Mouse (Mus musculus) large intestine, adult 2 months (tissue): Measurements from ENCODE around the gene Trim40. TPM values are rescaled to one million over a fixed set of nuclear protein-coding genes. Genes with fewer than 3 reads are reported as not detected.
A peak's percentile ranks its signal among the peaks of the same experiment; 100 is the strongest.
"Not testable (repeated sequence)": the region's sequence is repeated elsewhere in the genome, so short reads cannot be mapped to it uniquely, and the experiment has no call there.

Experiments
- DNase-seq: peaks from one replicate; pipeline ENCODE4 v3.0.0-alpha.2; 2012; ENCODE audit warnings: low read depth, low spot score
- WGBS: fragments of 180-500 bp; shearing (Covaris S2); methylation state at CpG from one replicate; pipeline ENCODE4 v1.1.7; 2018; 5-methylcytosine and 5-hydroxymethylcytosine counted together
- polyA plus RNA-seq: library from polyadenylated mRNA; depleted of rRNA; stranded (reverse); fragments of >200 nt; gene quantifications from 2 replicates; pipeline ENCODE4 v1.2.3, GENCODE M21; 2012

Gene Trim40
- polyA plus RNA-seq, 1 experiment: 65.2 TPM

DNA sequence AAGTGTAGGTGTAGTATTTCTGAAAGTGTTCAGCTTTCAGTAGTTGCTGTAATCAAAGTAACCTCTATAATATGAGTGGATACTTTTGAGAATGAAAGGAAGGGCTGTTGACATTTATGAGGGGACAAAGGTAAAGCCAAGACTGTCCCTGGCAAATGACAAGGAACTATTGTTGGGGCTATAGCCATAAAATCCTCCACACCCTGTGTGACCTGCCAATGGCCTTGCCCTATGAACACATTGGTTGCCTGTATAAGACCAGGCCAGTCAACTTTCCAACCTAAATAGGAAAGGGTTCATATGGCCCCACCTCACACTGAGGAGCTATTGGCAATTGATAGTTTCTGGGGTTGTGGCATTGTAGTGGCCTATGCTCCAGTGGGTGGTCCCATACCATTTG, 7.1 kb upstream of the Trim40 start:
- peak; percentile 89 for DNase-seq

DNA sequence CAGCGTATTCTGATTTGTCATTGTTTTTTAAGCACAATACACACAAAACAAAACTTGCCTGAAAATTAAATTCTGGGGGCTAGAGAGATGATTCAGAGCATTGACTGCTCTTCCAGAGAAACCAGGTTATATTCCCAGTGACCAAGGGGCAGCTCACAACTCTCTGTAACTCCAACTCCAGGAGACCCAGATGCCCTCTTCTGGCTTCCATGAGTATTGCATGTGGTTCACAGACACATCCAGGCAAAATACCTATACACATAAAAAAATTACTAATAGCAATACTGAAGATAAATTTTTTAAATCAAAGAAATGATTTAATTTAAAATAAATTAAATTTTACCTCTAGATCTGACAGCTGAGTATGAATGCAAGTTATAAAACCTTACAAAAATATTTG, 6.7 kb upstream of the Trim40 start:
- 71% methylated on average over 1 of the region's 1 CpGs for WGBS
- no peak for DNase-seq

DNA sequence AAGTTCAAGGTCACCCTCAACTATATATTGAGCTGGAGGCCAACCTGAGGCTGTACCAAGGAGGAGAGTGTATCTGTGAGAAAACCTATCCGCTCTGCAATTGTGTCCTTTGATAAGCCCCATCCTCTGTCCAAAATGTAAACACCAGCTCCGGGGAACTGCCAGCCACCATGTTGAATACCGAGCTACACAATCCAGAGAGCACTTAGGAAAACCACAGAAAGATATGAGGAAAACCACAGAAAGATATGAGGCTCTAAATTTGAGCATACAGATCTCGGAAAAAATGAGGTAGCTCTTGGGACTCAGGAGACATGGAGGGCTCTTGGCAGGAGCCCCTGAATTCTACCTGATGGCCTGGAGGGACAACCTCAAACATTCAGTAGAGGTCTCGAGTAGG, 3.5 kb upstream of the Trim40 start:
- 51% methylated on average over 5 of the region's 5 CpGs for WGBS
- DNase-seq: no peak

DNA sequence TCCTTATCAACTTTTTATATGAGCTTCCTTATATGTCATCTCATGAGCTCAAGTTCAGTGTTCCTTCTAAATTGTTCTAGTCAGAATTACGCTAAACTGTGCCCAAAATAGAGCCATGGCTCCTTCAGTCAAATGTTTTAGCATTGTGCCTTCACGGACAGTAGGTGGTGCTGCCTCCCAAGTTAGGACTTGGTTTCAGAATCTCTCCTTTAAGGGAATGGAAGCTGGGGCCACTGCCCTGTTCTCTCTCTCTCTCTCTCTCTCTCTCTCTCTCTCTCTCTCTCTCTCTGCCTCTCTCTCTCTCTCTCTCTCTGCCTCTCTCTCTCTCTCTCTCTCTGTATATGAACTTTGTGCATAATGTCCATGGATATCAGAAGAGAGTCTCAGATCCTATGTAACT, 2.4 kb upstream of the Trim40 start:
- DNase-seq: no peak

DNA sequence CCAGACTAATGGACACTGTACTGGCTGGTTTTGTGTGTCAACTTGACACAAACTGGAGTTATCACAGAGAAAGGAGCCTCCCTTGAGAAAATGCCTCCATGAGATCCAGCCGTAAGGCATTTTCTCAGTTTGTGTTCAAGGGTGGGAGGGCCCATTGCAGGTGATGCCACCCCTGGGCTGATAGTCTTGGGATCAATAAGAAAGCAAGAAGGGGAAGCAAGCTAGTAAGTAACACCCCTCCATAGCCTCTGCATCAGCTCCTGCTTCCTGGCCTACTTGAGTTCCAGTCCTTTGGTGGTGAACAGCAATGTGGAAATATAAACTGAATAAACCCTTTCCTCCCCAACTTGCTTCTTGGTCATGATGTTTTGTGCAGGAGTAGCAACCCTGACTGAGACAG, 1.6 kb upstream of the Trim40 start:
- WGBS: 92% methylated on average over 1 of the region's 1 CpGs
- not testable (repeated sequence) for DNase-seq

More for the DNA sequence above, 2.4 kb upstream of the Trim40 start:
- 2% methylated on average over 2 of the region's 2 CpGs for WGBS

DNA sequence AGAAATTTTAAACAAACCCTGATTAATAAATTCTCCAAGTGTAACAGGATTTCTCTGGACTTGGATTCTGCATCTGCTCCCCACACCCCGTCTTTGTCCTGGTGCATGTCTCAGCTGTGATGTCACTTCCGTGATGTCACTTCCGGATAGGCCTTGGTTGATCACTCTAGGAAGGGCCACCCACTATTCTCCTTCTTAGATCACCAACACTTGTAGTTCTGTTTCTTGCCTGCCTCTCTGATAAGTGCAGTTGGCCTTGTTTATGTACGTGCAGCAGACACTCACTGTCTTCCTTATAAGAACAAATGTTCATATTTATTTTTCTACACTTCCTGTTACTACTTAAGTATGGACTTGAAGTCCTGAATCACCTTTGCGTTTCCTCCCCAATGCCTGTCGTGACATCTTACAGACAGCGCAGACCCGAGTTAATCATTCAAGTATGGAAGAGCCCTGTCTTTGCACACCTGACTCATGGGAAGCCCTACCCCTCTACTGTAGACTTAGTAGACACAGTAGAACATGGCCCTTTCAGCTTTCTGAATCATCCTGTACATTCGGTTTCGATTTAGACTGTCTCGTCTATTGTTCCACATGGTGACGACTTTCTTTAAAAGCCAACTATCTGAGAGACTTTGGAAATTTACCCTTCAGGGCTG, 4.7 kb downstream of the Trim40 start:
- whole genome bisulfite sequencing: 45% methylated on average over 12 of the region's 12 CpGs
- no peak for DNase-seq

DNA sequence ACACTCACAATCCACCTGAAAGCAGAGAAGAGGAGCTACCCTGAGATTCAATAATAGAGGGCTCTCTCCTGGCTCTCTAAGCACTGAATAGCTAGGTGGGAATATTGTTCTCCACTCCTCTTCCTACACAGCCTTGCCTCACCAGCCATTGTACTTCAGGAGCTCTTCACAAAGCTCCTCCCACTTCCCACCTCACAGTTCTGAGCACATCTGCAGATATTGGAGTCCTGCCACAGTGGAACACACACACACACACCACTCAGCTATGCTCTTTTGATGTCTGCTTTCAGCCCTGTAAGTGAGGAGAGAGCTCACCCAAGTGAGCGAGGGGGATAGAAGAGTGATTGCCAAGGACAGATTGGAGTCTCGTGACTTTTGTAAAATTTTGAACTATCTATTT, 6.6 kb downstream of the Trim40 start:
- DNase-seq: no peak
- WGBS: 77% methylated on average over 2 of the region's 2 CpGs

DNA sequence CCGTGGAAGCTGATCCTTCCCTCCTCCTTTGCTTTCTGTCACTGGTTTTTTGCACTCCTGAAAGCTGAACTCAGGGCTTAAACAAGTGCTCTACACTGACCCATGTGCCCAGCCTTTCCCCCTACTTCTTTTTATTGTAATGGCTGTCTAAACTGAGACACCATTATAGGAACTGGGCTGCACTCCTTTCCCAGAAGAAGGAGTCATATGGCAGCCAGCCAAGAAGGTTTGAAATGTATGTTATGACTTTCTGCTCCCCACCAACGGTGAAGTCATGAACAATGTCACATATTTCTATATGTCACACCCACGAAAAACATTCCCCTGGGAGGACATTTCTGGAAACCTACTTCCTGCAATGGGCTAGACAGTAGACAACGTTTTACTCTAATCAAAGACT, 15.3 kb downstream of the Trim40 start:
- 22% methylated on average over 4 of the region's 4 CpGs for WGBS

DNA sequence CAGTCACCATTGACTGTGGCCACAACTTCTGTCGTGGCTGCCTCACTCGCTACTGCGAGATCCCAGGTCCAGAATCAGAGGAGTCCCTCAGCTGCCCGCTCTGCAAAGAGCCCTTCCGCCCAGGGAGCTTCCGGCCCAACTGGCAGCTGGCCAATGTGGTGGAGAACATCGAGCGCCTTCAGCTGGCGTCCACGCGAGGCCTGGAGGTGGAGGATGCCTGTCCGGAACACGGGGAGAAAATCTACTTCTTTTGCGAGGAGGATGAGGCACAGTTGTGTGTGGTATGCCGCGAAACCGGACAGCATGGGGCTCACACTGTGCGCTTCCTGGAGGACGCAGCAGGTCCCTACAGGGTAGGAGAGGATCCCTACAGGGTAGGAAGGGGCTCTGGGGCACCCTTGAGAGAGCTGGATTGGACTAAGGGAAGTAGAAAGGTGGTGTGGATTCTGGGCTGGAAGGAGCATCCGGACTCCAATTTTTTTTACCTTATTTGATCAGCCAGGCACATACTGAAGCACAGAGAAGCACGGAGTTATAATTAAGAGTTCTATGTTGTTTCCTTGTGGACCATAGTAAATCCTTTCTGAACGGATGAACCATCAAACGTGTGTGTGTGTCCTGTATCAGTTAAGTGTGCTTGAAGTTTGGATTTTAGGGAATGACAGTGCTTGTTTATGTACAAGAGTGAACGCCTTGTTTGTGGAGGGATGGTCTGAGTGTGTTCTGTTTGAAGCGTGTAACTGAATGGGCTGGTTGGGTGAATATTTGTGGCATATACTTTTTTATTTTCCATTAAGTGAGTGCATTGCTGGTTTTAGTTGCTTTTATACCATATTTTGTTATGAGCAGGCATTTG, 19.7 kb downstream of the Trim40 start:
- WGBS: 65% methylated on average over 25 of the region's 25 CpGs
- DNase-seq: no peak

More for the DNA sequence above, 15.3 kb downstream of the Trim40 start:
- DNase-seq: no peak

DNA sequence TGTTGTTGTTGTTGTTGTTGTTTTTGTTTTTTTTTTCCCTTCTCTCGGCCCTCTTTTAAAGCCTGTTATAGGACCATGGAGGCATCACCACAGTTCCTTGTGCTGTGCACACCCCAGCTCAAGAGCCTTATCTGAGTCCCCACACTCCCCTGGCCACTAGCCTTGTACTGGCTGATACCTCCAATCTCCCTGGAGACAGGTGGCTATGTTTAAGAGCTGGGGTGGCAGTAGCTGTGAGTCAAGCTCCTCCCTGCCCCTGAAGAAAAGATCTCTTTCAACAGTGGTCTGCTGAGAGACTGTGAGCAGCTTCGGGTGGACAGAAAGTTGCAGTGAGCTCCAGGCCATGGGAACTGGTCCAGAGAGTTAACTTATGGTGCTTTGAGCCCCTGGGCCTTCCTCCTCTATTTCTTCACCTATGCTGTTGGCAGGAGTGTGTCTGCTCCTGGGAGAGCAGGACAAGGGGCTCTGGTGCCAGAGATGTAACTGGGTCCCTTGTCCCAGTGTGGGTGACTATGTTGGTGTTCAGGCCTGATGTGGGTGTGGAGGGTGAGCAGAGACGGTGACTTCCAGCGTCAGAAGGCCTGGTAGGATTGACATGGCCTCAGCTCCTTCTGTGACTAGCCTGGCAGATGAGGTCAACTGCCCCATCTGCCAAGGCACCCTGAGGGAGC, 20.5 kb downstream of the Trim40 start, which contains the start of gene Trim10:
TSS of gene Trim10 (plus strand) at position 291 of the 671 bp plus-strand sequence.
- WGBS: 77% methylated on average over 4 of the region's 4 CpGs

DNA sequence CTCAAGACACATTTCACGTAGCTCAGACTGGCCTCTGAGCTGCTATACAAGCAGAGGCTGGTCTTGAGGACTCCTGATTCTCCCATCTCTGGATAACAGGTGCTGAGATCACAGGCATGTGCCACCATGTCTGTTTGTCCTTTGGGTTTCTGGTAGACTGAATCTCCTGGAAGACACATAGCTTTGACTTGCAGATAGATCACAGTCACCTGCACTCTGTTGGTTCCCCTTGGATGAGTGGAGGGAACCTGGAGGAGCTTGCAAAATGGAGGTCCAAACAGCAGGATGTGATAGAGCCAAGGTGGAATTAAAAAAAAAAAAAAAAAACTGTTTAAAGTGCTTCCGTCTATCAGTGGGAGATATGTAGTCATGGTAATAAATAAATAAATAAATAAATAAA, 21.1 kb downstream of the Trim40 start:
- 90% methylated on average over 2 of the region's 2 CpGs for WGBS
- DNase-seq: no peak

More for the DNA sequence above, 20.5 kb downstream of the Trim40 start, which contains the start of gene Trim10:
- DNase-seq: no peak

DNA sequence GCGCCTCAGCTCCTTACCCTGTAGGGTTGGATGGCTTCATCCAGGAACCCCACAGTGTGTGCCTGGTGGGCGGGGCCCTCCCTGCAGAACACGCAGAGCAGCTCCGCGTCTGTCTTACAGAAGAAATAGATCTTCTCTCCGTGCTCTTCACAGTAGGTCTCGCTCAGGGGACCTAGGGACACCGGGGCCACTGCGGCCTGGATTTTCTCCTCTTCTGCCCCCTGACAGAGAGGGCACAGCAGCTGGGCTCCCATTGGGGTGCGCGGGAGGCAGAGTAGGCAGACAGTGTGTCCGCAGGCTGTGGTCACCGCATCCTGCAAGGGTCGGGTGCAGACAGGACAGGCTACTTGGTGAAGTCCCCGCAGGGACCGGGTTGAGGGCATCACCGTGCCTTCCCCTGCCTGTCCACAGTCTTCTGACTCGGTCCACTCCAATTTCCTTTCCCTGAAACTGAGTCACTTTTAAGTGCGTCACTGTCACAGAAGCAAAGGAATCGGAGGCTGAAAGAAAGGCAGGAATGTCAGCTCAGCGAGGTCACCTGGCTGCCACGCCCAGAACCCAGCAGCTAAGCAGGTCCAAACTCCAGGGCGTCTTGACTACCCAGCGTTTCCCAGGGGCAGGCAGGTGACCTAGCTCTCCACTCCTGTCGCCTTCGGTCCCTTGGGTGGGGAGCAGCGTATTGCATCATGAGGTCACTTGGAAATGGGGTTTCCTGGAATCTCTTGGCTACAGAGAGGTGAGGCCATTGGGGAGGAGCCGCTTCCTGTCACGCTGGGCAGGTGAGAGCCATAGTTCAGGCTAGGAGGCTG, 23.0 kb downstream of the Trim40 start, which contains the start of gene Trim15:
TSS of gene Trim15 (minus strand) at position 492 of the 809 bp plus-strand sequence.
- WGBS: 7% methylated on average over 29 of the region's 29 CpGs
- peak; percentile 79 for DNase-seq

DNA sequence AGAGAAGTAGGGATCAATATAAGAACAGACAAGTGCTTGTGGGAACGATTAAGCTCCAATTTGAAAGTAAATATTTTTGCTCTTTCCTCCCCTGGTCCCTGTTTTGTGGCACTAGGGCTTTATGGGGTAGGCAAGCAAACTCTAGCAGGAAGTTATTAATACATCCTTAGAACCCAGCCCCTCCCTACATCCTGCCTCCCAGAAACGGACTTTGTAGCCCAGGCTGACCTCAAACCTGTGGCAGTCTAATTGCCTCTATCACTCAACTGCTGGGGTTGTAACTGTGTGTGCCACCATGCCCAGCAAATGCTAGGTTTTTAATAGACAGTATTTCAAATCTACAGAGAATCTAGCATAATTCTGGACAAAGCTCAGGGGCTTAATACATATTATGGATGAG, 28.2 kb downstream of the Trim40 start:
- 16% methylated on average over 2 of the region's 2 CpGs for WGBS
- no peak for DNase-seq

DNA sequence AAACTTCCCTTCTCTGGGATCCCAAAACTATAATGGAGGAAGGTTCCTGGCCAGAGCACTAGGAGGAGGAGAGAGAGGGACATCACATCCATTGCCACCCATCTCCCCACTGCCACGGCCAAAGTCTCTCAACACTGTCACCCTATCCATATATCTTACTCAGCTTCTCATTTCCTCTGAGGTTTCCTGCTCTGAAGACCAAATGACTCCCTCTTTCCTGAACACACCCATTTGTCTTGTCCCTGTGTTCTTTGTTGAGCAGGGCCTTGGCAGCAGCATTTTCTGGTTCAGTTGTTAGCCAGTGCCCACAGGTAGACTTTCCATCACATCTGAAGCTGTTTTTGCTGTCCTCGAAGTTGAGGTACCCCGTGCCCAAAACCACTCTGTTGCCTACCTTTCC, 31.7 kb downstream of the Trim40 start:
- DNase-seq: no peak
- WGBS: 85% methylated on average over 3 of the region's 3 CpGs

DNA sequence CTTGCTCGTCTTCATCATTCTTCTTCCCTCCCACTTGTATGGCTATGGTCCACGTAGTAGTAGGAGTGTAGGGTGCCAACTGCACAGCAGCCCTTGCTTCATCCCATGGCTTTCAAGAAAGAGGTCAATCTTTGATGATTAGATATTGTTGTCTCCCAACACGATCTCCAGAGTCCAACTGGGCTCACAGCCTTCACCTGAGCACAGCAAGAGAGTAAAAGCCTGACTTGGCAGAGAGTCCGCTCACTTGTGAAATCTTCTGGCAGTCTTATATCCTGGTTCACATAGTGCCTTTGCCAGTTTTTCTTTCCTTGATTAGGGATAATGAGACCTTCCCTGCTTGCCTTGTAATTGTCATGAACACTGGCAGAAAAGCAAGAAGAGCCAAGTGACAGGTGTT, 33.7 kb downstream of the Trim40 start:
- 88% methylated on average over 4 of the region's 4 CpGs for WGBS
- DNase-seq: no peak

DNA sequence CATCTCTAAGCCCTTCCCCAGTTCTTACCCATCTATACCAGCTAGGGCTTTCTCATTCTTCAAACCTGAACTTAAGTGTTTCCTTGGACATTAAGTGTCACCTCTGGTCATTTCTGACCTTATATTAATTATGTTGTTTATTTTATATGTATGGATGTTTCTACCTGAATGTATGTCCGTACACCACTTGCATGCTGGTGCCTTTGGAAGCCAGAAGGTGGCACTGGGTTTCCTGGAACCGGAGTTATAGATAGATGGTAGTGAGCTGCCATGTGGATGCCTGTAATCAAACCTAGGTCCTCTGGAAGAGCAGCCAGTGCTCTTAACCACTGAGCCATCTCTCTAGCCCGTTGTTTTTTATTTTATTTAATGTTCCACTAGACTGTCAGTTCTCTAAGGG, 34.4 kb downstream of the Trim40 start:
- WGBS: 84% methylated on average over 3 of the region's 3 CpGs
- no peak for DNase-seq

DNA sequence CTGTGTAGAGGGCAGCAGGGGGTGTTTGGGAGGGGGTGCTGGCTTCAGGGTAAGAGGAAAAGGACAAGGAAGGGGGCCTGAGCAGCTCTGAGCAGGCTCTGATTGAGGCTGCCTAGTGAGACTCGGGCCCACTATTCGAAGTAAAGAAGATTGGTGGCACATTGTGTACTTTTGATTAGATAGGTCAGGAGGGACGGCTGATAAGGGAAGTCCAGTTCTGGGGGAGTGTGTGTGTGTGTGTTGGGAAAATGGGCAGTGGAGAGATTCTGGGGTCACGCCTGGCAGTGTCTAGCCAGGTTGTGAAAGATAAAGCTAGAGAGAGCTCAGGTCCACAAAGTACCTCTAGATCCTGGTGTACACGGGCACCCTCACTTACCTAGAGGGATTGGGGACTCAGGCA, 38.3 kb downstream of the Trim40 start:
- 78% methylated on average over 5 of the region's 5 CpGs for WGBS
- DNase-seq: no peak

DNA sequence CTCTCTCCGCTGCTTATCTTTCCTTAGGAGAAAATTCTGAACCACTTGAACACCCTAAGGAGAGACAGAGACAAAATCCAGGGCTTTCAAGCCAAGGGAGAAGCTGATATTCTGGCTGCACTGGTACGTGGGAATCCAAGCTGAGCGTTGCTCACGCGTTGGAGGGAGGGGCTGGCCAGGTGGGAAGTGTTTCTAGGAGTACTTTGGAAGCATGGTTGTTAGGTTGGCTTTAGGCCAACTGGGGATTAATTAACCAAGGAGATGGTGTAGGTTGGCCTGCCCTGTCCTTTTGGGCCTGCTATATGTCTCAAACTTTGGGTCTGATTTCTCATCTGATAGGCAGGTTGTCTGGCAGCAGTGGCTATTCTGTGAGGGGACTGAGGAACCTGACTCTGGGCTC, 38.7 kb downstream of the Trim40 start:
- DNase-seq: no peak
- 42% methylated on average over 5 of the region's 5 CpGs for WGBS

DNA sequence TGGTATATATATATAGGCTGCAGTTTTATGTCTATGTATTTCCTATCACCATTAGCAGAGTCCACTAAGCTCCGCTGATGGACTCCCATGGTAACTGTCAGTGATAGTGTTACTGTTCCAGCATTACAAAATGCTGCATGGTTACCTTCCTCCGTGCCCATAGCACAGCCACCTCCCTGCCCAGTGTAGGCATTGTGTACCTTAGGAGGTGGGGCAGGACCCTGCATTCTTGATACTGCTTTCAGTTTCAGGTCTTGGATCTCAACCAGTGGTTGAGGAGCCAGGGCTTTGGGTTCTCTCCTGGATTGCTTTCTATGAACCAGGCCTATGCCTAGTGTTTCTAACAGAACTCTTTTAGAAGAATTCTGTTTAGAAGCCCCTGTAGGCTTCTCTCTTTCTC, 39.9 kb downstream of the Trim40 start:
- WGBS: 47% methylated on average over 2 of the region's 2 CpGs
- DNase-seq: no peak

DNA sequence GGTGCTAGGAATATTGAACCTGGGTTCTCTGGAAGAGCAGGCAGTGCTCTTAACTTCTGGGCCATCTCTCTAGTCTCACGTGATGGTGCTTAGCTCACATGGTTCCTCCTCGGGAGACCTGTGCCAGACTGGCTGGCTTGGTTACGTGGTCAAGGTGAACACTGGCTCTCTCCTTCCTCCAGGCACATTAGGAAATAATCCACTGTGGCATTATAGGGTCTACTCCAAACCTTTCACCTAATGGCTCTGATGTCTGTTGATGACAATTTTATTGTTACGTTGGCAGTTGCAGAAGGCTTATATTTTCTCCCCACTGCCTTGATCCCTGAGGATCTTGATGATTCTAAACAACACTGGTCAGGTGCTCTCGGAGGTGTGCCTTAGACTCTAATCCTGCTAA, 41.0 kb downstream of the Trim40 start:
- 55% methylated on average over 5 of the region's 5 CpGs for WGBS
- DNase-seq: no peak
